Mouse (Mus musculus): ENCODE data around the gene Tbc1d8.

Tbc1d8 gene

GRCm38 (mm10) chr1:39446178-39446577 is 32.4 kb downstream of the Tbc1d8 start:
- DNase-seq (ENCODE audit: low spot score in 2 of 2): no peak

DNA sequence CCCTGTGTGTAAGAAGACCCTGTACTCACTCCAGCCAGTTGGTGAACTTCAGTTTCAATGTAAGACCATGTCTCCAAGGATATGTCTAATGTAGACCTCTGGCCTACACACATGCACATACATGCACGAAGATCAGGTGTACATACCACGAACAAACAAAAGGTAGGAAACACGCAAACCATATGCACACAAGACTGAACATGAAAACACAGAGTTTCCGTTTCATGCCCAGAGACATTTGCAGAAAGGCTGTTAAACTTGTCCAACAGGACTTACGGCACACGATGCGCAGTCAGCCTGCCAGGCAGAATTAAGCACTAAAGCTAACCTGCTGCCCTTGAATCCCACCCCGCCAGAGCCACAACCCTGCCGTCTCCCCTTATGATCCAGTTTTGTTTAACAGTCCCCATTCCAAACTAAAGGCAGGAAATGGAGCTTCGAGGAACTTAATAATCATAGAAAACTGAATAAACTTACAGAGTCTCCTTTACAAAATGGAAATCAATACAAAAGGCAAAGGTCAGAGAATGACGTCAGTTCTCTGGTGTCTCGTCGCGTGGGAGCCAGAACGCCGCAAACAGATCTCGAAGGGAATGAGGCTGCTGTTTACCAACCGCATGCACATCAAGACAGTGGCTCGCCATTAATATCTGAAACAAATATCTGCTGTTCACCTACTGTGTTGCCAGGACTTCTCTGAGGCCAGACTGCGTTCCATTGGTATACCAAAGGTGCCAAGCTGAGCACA is 33.1 kb downstream of the Tbc1d8 start:
- DNase-seq (ENCODE audit: low spot score in 2 of 2): no peak

DNA sequence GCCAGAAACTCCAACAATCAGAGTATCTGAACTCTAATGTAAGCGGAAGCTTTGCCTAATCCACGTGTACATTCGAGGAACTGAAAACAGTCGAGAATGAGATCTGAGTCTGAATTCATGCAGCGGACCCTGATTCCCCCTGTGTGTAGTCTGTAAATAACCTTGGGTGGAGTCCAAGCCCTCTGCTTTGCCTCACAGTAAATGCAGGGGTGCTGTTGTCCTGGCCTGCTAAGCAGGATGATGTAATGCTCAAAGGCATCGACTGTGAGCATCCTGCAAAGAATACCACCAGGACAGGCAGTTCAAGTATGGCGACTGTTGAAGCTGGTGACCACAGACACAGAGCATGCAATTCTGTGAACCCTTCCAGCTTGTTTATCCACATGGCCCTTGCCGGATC is 34.8 kb downstream of the Tbc1d8 start:
- no peak for DNase-seq (ENCODE audit: low spot score in 2 of 2)

GRCm38 (mm10) chr1:39441686-39442085 is 36.9 kb downstream of the Tbc1d8 start:
- DNase-seq (ENCODE audit: low spot score in 2 of 2): no peak

- no peak for DNase-seq (ENCODE audit: low spot score in 2 of 2)
Measured at GRCm38 (mm10) chr1:39439661-39440548, 38.6 kb downstream of the Tbc1d8 start.

DNA sequence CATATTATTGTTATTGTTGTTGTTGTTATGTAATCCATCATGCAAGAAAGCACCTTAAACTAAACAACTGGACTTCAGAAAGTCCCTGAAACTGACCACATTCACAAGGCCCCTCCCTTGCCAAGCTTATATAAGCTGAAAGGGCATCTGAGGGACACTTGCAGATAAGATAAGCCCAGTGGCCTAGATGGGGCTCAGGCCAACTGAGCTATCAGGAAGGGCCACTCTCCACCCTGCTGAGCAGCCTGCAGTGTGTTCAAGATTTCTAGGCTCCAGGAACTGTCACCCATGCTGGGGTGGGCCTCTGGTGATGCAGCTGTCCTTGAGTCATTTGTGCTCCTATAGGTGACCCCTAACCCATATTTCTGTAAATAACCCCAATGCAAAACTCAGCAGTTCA is 39.9 kb downstream of the Tbc1d8 start:
- DNase-seq (ENCODE audit: low spot score in 2 of 2): no peak

DNA sequence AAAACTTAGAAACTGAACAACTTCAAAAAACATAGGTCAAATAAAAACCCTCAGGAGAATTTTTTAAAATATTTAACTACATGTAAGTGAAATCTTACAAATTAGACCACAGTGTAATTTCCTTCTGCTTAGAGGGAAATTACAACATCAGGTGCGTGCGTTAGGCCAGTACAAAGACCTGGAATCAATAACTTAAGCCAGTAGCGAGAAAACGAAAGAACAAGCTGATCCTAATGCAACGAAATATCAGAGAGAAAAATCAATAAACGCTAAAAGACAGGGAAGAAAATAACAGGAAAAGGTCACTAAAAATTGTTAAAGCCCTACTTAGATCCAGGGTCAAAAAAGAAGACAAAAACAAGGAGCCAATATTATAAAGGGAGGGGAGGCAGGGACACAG is 44.3 kb downstream of the Tbc1d8 start:
- DNase-seq (ENCODE audit: low spot score in 2 of 2): no peak

DNA sequence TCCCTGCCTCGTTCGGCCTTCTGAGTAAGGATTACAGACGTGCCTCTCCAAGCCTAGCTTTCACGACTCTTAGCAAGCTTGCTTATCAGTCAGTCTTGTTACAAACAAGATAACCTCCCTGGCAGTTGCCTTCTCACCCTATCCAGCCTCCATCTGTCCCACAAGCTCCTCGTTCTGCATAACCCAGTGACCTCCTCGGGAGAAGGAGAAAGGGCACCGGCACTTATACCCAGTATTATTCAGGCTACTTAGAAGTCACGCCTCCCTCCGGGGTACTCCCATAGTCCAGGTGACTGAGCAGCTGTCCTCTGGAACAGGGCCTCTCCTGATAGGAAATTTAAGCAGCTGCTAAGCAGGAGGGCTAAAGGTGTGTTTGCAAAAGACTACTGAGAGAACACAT is 48.5 kb downstream of the Tbc1d8 start:
- no peak for DNase-seq (ENCODE audit: low spot score in 2 of 2)

- no peak for DNase-seq (ENCODE audit: low spot score in 2 of 2)
Measured at GRCm38 (mm10) chr1:39429015-39429414, 49.5 kb downstream of the Tbc1d8 start.

DNA sequence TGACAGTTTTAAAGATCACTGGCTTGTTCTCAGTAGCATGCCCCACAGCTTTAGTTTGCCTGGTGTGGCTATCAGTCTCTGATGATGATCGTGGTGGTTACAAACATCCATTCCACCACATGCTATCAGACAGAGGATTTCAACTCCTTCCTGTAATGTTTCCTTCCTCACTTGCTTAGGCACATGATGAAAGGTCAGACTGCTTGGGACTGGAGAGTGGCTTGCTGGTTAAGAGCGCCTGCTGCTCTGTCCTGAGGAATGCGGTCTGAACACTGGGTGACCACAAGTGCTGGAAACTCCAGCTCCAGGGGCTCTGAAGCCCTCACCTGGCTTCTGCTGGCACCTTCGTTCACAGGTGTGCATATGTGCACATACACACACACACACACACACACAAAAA is 50.3 kb downstream of the Tbc1d8 start:
- DNase-seq (ENCODE audit: low spot score in 2 of 2): no peak

- DNase-seq (ENCODE audit: low spot score in 2 of 2): no peak
Measured at GRCm38 (mm10) chr1:39425497-39425896, 53.1 kb downstream of the Tbc1d8 start.

GRCm38 (mm10) chr1:39420987-39421386 is 57.6 kb downstream of the Tbc1d8 start:
- no peak for DNase-seq (ENCODE audit: low spot score in 2 of 2)

DNA sequence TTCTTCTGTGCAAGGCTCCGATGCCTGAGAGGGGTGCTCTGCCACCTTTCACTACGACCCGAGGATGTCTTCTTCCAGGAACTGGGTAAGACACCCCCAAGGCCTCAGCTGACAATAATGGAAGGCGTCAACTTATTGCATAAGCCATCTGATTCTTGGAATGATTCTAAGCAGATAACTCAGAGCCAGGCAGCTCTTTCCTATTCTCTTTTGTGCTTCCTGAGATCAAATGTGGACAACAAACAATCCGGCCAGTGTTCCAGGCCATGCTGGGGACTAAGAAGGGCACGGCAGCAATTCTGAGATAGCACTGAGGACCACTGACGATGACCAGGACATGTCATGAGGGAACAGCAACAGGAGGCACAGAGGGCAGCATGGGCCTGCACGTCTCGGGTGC is 59.7 kb downstream of the Tbc1d8 start:
- DNase-seq (ENCODE audit: low spot score in 2 of 2): no peak

GRCm38 (mm10) chr1:39417817-39418216 is 60.7 kb downstream of the Tbc1d8 start:
- DNase-seq (ENCODE audit: low spot score in 2 of 2): peak in 1 of 2 experiments; percentile 22

GRCm38 (mm10) chr1:39410085-39410821 is 68.3 kb downstream of the Tbc1d8 start:
- no peak for DNase-seq (ENCODE audit: low spot score in 2 of 2)

DNA sequence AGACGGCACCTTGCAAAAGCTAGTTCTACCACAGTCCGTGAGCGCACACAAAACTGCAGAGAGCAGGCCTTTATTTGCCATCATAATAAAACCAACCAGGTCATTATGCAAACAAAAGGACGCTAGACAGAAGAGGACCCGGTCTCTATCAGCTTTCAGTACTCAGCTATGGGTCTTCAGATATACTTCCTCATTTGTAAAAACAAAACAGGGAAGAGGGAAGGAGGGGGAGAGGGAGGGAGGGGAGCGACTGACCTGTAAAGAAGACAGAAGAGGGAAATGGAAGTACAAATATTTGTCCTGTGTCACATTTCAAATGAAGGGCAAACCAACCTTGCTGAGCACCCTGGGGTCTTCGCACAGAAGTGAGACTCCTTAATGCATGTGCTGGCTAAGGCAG is 69.9 kb downstream of the Tbc1d8 start:
- no peak for DNase-seq (ENCODE audit: low spot score in 2 of 2)

DNA sequence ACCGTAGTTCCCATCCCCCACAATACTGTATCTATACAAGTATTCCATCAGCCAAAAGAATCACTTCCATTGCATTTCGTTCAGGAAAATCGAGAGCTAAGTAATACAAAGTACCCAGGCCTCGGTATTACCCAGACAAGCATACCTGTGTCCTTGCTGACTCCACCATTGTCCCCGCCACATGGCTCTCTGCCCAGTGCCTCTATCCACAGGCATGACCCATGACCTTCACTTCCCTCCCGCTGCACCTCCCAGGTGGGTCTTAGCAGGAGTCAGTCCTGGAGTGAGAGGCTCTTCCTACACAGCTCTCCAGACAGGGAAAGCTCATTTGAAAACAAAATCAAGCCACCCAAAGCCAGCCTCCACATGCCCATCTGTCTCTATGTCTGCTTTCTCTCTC is 70.4 kb downstream of the Tbc1d8 start:
- DNase-seq (ENCODE audit: low spot score in 2 of 2): no peak

DNA sequence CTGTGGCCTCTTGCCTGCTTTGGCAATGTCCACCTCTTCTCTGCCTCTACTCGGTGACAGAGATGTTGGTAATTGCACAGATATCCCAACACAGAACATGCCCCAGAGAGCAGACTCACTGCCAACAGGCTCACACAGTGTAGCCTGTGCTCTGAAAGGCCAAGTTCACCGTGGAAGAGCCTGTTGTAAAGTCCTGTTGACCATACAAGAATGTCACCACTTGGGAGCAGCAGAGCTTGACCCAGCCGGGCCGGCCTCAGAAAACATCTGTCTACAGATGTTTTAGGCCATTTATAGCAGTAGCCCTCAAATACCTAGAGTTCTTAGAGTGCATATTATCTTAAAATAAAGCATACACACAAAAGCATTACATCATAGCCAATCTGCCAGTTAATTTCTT is 71.4 kb downstream of the Tbc1d8 start:
- DNase-seq (ENCODE audit: low spot score in 2 of 2): no peak

- DNase-seq (ENCODE audit: low spot score in 2 of 2): no peak
Measured at GRCm38 (mm10) chr1:39400173-39400572, 78.4 kb downstream of the Tbc1d8 start.

DNA sequence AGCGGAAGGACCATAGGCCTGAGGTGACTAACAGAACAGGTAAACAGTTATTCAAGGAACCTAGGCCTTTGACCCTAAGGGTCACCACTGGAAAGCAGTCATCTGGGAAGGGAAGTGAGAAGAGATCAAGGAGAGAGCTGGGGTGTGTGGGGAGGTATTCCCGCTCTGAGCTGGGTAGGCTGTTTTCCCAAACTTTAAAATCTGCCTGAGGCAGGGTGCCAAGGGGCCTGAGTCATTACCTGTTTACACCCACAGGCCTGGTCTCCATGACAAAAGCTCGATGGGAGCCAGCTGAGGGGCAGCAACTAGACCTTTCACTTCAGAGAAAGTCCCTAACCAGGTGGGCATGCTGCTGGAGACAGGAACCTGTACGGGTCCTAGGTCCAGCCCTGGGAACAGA is 79.3 kb downstream of the Tbc1d8 start:
- no peak for DNase-seq (ENCODE audit: low spot score in 2 of 2)

DNA sequence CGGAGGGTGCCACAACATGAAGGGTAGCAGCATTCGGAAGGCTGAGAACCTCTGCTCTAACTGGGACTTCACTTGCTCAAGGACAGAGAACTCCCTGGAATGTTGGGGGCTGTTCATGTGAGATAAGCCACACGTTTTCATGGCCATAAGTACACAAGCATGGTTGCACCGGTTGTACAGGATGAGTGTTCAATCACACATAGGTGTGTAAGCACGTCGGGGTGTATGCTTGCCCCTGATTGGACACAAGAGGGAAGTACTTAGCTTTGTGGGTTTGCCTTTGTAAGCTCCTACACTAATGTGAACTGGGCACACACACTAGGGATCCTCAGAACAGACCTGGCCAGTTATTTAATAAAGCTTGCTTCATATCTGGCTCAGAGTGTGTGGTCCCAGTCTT is 80.3 kb downstream of the Tbc1d8 start:
- no peak for DNase-seq (ENCODE audit: low spot score in 2 of 2)

DNA sequence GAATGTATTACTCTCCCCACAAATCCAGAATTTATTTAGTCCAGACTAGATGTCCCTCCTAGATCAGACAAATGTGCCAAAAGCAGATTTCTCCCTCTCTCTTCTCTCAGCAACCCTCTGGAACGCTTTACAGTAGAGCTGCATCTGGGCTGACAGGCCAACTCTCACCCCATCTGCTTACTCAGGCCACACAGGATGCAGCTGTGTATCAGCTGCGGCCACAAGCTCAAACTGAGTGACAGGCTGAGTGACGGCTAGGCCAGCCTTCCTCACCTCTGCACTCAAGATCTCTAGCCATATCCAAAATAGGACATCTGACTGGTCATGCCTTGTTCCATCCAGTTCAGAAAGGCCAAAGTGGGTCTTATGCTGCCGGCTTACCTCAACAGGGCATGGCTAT is 82.2 kb downstream of the Tbc1d8 start:
- DNase-seq (ENCODE audit: low spot score in 2 of 2): no peak

Measured in cerebellum, postnatal 4 days (tissue).